Mouse (Mus musculus) megakaryocyte, embryonic 14.5 days (primary cell): ENCODE data around the gene Abhd12b.

Experiments
- FLI1 ChIP-seq: IDR thresholded peaks from 2 replicates; pipeline ENCODE4 v1.6.1; 2012; ENCODE audit warnings: low read length, inconsistent platforms, mixed read lengths
- GATA1 ChIP-seq: IDR thresholded peaks from 3 replicates; pipeline ENCODE4 v1.6.1; 2012; ENCODE audit warnings: mixed read lengths, low read length, inconsistent platforms, borderline replicate concordance

GRCm38 (mm10) chr12:70169969-70170368, 16.0 kb downstream of the Abhd12b start:
- TF ChIP-seq GATA1 = no peak
- no peak for TF ChIP-seq FLI1
